Mouse (Mus musculus): ENCODE measurements at regions not wholly inside any gene's neighbourhood (a gene's known extent, or its start where the extent isn't known, plus 50 kb on each side); places are given as distances from the start of the nearest gene placed in this dataset.

DNA sequence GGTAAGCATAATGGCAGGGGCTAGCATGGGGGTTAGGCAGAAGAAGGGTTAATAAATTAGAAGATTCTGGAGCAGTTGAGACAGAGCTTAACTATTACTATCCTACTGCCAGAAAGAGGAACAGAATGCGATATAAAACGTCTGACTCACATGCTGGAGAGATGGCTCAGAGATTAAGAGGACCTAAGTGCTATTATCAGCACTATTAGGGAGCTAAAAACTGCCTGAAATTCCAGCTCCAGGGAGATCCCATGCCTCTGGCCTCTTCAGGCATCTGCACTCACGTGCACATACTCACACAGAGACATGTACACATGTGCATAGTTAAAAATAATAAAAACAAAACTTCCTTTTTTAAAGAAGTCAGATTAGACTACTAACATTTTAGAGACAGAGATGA is 143.6 kb downstream of the Dhx15 start:
- TF ChIP-seq ETS1 (conservative IDR thresholded peaks at IDR 0.05; ENCODE audit: low read depth, low read length): no peak
- TF ChIP-seq BHLHE40 (IDR thresholded peaks at IDR 0.05; ENCODE audit: low read depth, low read length): 0 out of 2 replicates have a peak, but pooled peaks have one; percentile 15

DNA sequence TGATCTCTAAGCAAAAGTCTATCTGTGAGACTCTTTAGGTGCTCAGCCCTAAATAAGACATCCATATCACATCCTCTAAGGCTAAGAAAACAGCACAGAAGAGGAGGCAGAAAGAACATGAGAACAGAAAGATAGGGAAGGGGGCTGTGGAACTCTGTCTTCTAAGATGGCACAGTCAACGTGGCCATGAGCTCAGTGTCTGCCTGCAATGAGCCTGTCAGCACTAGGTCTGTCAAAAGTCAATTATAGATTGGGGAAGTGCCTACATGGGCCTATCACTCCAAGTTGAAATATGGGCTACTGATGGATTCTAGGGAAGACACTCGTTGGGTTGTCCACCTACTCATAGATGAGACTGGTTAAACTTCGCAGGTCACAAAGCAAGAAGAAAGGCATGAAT is 146.2 kb downstream of the Dhx15 start:
- no peaks in the 10 kb centered on the region for H3K9me3 ChIP-seq (replicated peaks; ENCODE audit: low read length)
- H3K4me2 ChIP-seq (ENCODE audit: insufficient read depth, low read depth, poor library complexity, severe bottlenecking): no peak overlapping the region
- no peaks in the 10 kb centered on the region for H3K36me3 ChIP-seq (replicated peaks in 1 of 2; ENCODE audit: control insufficient read depth in 1 of 2, insufficient read depth in 1 of 2, low read length in 1 of 2)
- no peaks in the 10 kb centered on the region for H3K27me3 ChIP-seq (replicated peaks)
- H3K9ac ChIP-seq (ENCODE audit: insufficient read depth, low read depth): no peak overlapping the region
- no peak overlapping the region for H3K4me3 ChIP-seq (replicated peaks in 1 of 3; ENCODE audit: low read depth in 2 of 3, low read length in 2 of 3, poor library complexity in 1 of 3)
- no peak for TF ChIP-seq ELF1 (IDR thresholded peaks at IDR 0.05; ENCODE audit: low read depth, low read length)
- no peak for TF ChIP-seq ETS1 (conservative IDR thresholded peaks at IDR 0.05; ENCODE audit: low read depth, low read length)
- no peak for TF ChIP-seq POLR2A (IDR thresholded peaks at IDR 0.05; ENCODE audit: low read depth, low read length)
- no peak for TF ChIP-seq MAZ (IDR thresholded peaks at IDR 0.05; ENCODE audit: low read depth, low read length)
- TF ChIP-seq MXI1 (IDR thresholded peaks at IDR 0.05; ENCODE audit: low read depth, low read length): no peak
- dilution Hi-C loops (cut with MboI; ENCODE audit: extremely low pct_ligation_motif_present, extremely low pct_unique_long_range_greater_than_20kb, low sequenced_read_pairs) (no loop called here), in situ Hi-C loops (cut with MboI; ENCODE audit: low pct_ligation_motif_present, low pct_unique_long_range_greater_than_20kb, low sequenced_read_pairs) (no loop called here)
- no peaks in the 10 kb centered on the region for H3K79me2 ChIP-seq (replicated peaks; ENCODE audit: control insufficient read depth, extremely low read depth, insufficient read depth, poor library complexity, severe bottlenecking)
- DNase-seq (ENCODE audit: extremely low read depth): no peak
- no peak overlapping the region for H3K27ac ChIP-seq (ENCODE audit: insufficient read depth, low read depth)
- no peaks in the 10 kb centered on the region for H3K4me1 ChIP-seq (ENCODE audit: control insufficient read depth in 1 of 2, insufficient read depth in 2 of 2)

More for the DNA sequence above, 143.6 kb downstream of the Dhx15 start:
- H3K4me1 ChIP-seq (ENCODE audit: control insufficient read depth in 1 of 2, insufficient read depth in 2 of 2): no peaks in the 10 kb centered on the region
- H3K4me2 ChIP-seq (ENCODE audit: insufficient read depth, low read depth, poor library complexity, severe bottlenecking): no peak overlapping the region
- H3K4me3 ChIP-seq (replicated peaks in 1 of 3; ENCODE audit: low read depth in 2 of 3, low read length in 2 of 3, poor library complexity in 1 of 3): no peak overlapping the region
- no peaks in the 10 kb centered on the region for H3K36me3 ChIP-seq (replicated peaks in 1 of 2; ENCODE audit: control insufficient read depth in 1 of 2, insufficient read depth in 1 of 2, low read length in 1 of 2)
- in situ Hi-C loops (cut with MboI; ENCODE audit: low pct_ligation_motif_present, low pct_unique_long_range_greater_than_20kb, low sequenced_read_pairs) (no loop called here), dilution Hi-C loops (cut with MboI; ENCODE audit: extremely low pct_ligation_motif_present, extremely low pct_unique_long_range_greater_than_20kb, low sequenced_read_pairs) (no loop called here)
- no peak overlapping the region for H3K27ac ChIP-seq (ENCODE audit: insufficient read depth, low read depth)
- H3K9me3 ChIP-seq (replicated peaks; ENCODE audit: low read length): no peaks in the 10 kb centered on the region
- H3K79me2 ChIP-seq (replicated peaks; ENCODE audit: control insufficient read depth, extremely low read depth, insufficient read depth, poor library complexity, severe bottlenecking): no peaks in the 10 kb centered on the region
- no peak overlapping the region for H3K9ac ChIP-seq (ENCODE audit: insufficient read depth, low read depth)
- DNase-seq (ENCODE audit: extremely low read depth): no peak
- H3K27me3 ChIP-seq (replicated peaks): no peaks in the 10 kb centered on the region

DNA sequence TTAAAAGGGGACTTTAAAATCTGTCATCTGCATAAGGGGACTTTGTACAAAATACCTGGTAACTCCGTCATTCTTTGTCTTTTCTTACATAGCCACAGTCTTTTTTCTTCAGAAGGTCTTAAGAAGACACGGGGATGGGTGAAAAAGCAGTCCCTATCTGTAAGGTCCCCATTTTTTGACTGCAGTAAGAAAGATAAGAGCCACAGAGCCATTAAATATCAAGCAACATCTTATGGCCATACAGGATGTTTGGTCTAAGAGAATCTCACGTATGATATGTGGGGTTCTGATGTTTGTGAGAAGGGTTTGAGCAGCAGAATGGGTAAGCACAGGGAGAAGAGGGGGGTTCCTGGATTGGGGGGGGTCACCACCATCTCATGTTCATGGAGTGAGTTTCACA is 148.9 kb downstream of the Dhx15 start:
- Histone ChIP-seq H3K4me2 (ENCODE audit: insufficient read depth, low read depth, poor library complexity, severe bottlenecking) (no peak overlapping the region), H3K4me1 (ENCODE audit: control insufficient read depth in 1 of 2, insufficient read depth in 2 of 2) (no peaks in the 10 kb centered on the region), H3K4me3 (replicated peaks in 1 of 3; ENCODE audit: low read depth in 2 of 3, low read length in 2 of 3, poor library complexity in 1 of 3) (no peak overlapping the region), H3K79me2 (replicated peaks; ENCODE audit: control insufficient read depth, extremely low read depth, insufficient read depth, poor library complexity, severe bottlenecking) (no peaks in the 10 kb centered on the region), H3K9me3 (replicated peaks; ENCODE audit: low read length) (no peaks in the 10 kb centered on the region), H3K36me3 (replicated peaks in 1 of 2; ENCODE audit: control insufficient read depth in 1 of 2, insufficient read depth in 1 of 2, low read length in 1 of 2) (no peaks in the 10 kb centered on the region), H3K9ac (ENCODE audit: insufficient read depth, low read depth) (no peak overlapping the region), H3K27ac (ENCODE audit: insufficient read depth, low read depth) (no peak overlapping the region), H3K27me3 (replicated peaks) (no peaks in the 10 kb centered on the region)
- in situ Hi-C loops (cut with MboI; ENCODE audit: low pct_ligation_motif_present, low pct_unique_long_range_greater_than_20kb, low sequenced_read_pairs): no loop called here
- no peak for TF ChIP-seq JUN (IDR thresholded peaks at IDR 0.05; ENCODE audit: insufficient read depth, low read depth, low read length)
- TF ChIP-seq ZNF384 (IDR thresholded peaks at IDR 0.05; ENCODE audit: low read depth, low read length): no peak
- TF ChIP-seq POLR2A (IDR thresholded peaks at IDR 0.05; ENCODE audit: low read depth, low read length): no peak
- no peak for TF ChIP-seq IRF4 (IDR thresholded peaks at IDR 0.05; ENCODE audit: low read depth, low read length)
- no peak for TF ChIP-seq HCFC1 (IDR thresholded peaks at IDR 0.05; ENCODE audit: low read depth, low read length)
- TF ChIP-seq USF2 (conservative IDR thresholded peaks at IDR 0.05; ENCODE audit: low read depth, low read length): no peak
- TF ChIP-seq ETS1 (conservative IDR thresholded peaks at IDR 0.05; ENCODE audit: low read depth, low read length): no peak
- no peak for TF ChIP-seq USF1 (IDR thresholded peaks at IDR 0.05; ENCODE audit: low read depth, low read length)
- TF ChIP-seq GABPA (IDR thresholded peaks at IDR 0.05; ENCODE audit: insufficient replicate concordance, low read depth, low read length): no peak
- TF ChIP-seq SMC3 (IDR thresholded peaks at IDR 0.05; ENCODE audit: low read depth, low read length): no peak
- no peak for TF ChIP-seq NRF1 (IDR thresholded peaks at IDR 0.05; ENCODE audit: low read depth, low read length)
- TF ChIP-seq UBTF (IDR thresholded peaks at IDR 0.05; ENCODE audit: low read depth, low read length): no peak
- no peak for DNase-seq (ENCODE audit: extremely low read depth)
- dilution Hi-C loops (cut with MboI; ENCODE audit: extremely low pct_ligation_motif_present, extremely low pct_unique_long_range_greater_than_20kb, low sequenced_read_pairs): no loop called here
